Mouse (Mus musculus) ES-Bruce4 (cell line): ENCODE data around the gene Tmem107.

ENCODE experiments used
- CTCF ChIP-seq: IDR thresholded peaks from one replicate; pipeline ENCODE4 v1.8.1; 2011; ENCODE audit warnings: low read depth, low read length
- EP300 ChIP-seq: IDR thresholded peaks from 2 replicates; pipeline ENCODE4 v1.6.1; 2011; ENCODE audit warnings: low read depth, low read length; ENCODE audit not compliant: insufficient read depth
- POLR2A ChIP-seq: IDR thresholded peaks from one replicate; pipeline ENCODE4 v1.8.1; 2011; ENCODE audit warnings: low read length; ENCODE audit not compliant: insufficient read depth

GRCm38 (mm10) chr11:69081613-69082012 is 11.0 kb downstream of the Tmem107 start:
- TF ChIP-seq CTCF, result no peak
- no peak for TF ChIP-seq POLR2A
- TF ChIP-seq EP300, result no peak
